Mouse (Mus musculus): Measurements from ENCODE around the gene Katnbl1. TPM values are rescaled to one million over a fixed set of nuclear protein-coding genes. Genes with fewer than 3 reads are reported as not detected.

The Katnbl1 gene
- polyA plus RNA-seq (2012; ENCODE audit: insufficient read depth, insufficient read length, missing spikeins) = 21.9 and 25.2 TPM in 2 replicates

DNA sequence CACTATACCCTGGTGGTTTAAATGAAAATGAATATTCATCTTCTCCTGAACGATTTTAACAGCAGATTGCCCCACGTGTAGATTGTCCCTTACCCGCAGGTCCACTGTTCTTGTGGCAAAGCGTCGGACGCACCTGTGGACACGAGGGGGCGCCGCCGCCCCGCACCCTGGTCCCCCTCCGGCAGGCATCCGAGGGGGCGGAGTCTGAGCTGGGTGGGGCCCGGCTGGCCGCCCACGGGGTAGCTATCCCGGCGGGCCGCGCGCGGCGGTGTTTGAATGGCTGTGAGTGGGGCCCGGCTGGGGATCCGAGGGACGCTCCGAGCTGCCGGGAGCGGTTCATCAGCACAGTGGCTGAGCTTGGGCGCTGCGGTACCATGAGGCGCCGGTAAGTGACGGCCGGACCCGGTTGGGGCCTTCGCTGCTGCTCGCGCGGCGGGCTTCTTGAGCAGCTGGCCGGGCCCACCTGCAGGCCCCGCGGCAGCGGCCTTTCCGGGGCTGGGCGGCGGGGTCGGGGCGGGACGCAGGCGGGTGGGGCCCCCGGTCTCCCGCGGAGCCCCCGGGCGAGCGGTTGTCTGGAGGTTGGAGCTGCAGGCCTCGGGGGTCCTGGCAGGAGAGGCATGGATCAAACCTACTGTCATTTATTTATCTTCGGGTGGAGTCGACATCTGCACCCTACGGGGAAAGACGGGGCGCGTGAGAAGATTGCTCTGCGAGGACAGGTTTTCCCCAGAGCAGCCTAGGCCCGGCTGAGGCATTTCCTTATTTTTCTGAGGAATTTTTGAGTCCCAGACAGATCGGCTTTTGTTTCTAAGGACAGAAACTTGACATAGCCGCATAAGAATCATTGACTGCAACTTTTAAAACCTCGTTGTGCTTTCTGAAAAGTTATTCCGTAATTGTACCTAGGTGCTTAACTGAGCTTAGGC is at the start of gene Katnbl1:
TSS of gene Katnbl1 (plus strand) at position 239 of the 926 bp plus-strand sequence.
- Histone ChIP-seq H3K4me3 (ENCODE audit: insufficient read depth, low read length) (peak within 1 kb of the TSS; percentile 88), H3K27ac (ENCODE audit: insufficient read depth, low read depth, low read length) (peak within 1 kb of the TSS; percentile 60), H3K4me1 (ENCODE audit: control insufficient read depth, insufficient read depth, low read length) (peaks cover 17% of the 10 kb centered on the region)
- TF ChIP-seq POLR2A (IDR thresholded peaks at IDR 0.05; ENCODE audit: borderline replicate concordance, low read depth, low read length) = no peak
- peak; percentile 29; the same call in 1 of the 2 replicates for TF ChIP-seq CTCF (IDR thresholded peaks at IDR 0.05; ENCODE audit: low read depth, low read length)

GRCm38 (mm10) chr2:112332051-112332898 is 46.7 kb upstream of the Katnbl1 start:
- Histone ChIP-seq H3K4me3 (ENCODE audit: insufficient read depth, low read length) (no peak overlapping the region), H3K4me1 (ENCODE audit: control insufficient read depth, insufficient read depth, low read length) (peaks cover 7% of the 10 kb centered on the region), H3K27ac (ENCODE audit: insufficient read depth, low read depth, low read length) (no peak overlapping the region)
- TF ChIP-seq CTCF (IDR thresholded peaks at IDR 0.05; ENCODE audit: low read depth, low read length) (no peak), POLR2A (IDR thresholded peaks at IDR 0.05; ENCODE audit: borderline replicate concordance, low read depth, low read length) (no peak)

- TF ChIP-seq CTCF (IDR thresholded peaks at IDR 0.05; ENCODE audit: low read depth, low read length) (no peak), POLR2A (IDR thresholded peaks at IDR 0.05; ENCODE audit: borderline replicate concordance, low read depth, low read length) (no peak)
- no peak overlapping the region for H3K27ac ChIP-seq (ENCODE audit: insufficient read depth, low read depth, low read length)
- H3K4me3 ChIP-seq (ENCODE audit: insufficient read depth, low read length) = no peak overlapping the region
These were observed 41.8 kb upstream of the Katnbl1 start for GRCm38 (mm10) chr2:112337211-112337610.

GRCm38 (mm10) chr2:112339736-112340135 is 39.3 kb upstream of the Katnbl1 start:
- no peak overlapping the region for H3K27ac ChIP-seq (ENCODE audit: insufficient read depth, low read depth, low read length)
- TF ChIP-seq POLR2A (IDR thresholded peaks at IDR 0.05; ENCODE audit: borderline replicate concordance, low read depth, low read length) (no peak), CTCF (IDR thresholded peaks at IDR 0.05; ENCODE audit: low read depth, low read length) (no peak)
- no peaks in the 10 kb centered on the region; the same call in 1 of the 2 replicates for H3K4me1 ChIP-seq (ENCODE audit: control insufficient read depth, insufficient read depth, low read length)

More at GRCm38 (mm10) chr2:112337211-112337610, 41.8 kb upstream of the Katnbl1 start:
- H3K4me1 ChIP-seq (ENCODE audit: control insufficient read depth, insufficient read depth, low read length) = peaks cover 5% of the 10 kb centered on the region

GRCm38 (mm10) chr2:112341117-112341516 is 37.9 kb upstream of the Katnbl1 start:
- TF ChIP-seq CTCF (IDR thresholded peaks at IDR 0.05; ENCODE audit: low read depth, low read length) (no peak), POLR2A (IDR thresholded peaks at IDR 0.05; ENCODE audit: borderline replicate concordance, low read depth, low read length) (no peak)
- H3K4me3 ChIP-seq (ENCODE audit: insufficient read depth, low read length) = no peak overlapping the region
- no peak overlapping the region for H3K27ac ChIP-seq (ENCODE audit: insufficient read depth, low read depth, low read length)
- no peaks in the 10 kb centered on the region; the same call in 1 of the 2 replicates for H3K4me1 ChIP-seq (ENCODE audit: control insufficient read depth, insufficient read depth, low read length)

More at GRCm38 (mm10) chr2:112339736-112340135, 39.3 kb upstream of the Katnbl1 start:
- no peak overlapping the region for H3K4me3 ChIP-seq (ENCODE audit: insufficient read depth, low read length)

DNA sequence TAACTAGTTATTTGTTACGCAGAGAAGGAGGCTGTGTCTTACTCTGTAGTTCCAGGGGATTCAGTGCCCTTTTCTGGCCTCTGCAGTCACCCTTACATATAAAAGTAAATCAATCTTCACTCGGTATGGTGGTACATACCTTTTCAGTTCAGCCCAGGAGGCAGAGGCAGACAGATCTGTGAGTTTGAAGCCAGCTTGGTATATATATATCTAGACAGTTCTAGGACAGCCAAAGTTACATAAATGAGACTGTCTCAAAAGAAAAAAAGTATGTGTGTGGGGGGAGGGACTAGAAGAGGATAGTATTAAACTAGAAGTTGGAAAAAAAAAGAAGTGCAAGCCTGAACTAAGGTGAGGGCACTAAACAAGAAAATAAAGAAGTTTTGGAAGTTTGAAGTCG is 30.8 kb upstream of the Katnbl1 start:
- no peak for TF ChIP-seq POLR2A (IDR thresholded peaks at IDR 0.05; ENCODE audit: borderline replicate concordance, low read depth, low read length)
- no peak for TF ChIP-seq CTCF (IDR thresholded peaks at IDR 0.05; ENCODE audit: low read depth, low read length)
- Histone ChIP-seq H3K4me1 (ENCODE audit: control insufficient read depth, insufficient read depth, low read length) (no peaks in the 10 kb centered on the region), H3K27ac (ENCODE audit: insufficient read depth, low read depth, low read length) (no peak overlapping the region), H3K4me3 (ENCODE audit: insufficient read depth, low read length) (no peak overlapping the region)

- TF ChIP-seq CTCF (IDR thresholded peaks at IDR 0.05; ENCODE audit: low read depth, low read length) (no peak), POLR2A (IDR thresholded peaks at IDR 0.05; ENCODE audit: borderline replicate concordance, low read depth, low read length) (no peak)
- H3K27ac ChIP-seq (ENCODE audit: insufficient read depth, low read depth, low read length) = no peak overlapping the region
- no peak overlapping the region for H3K4me3 ChIP-seq (ENCODE audit: insufficient read depth, low read length)
- 0 out of 2 replicates have a peak, but pooled peaks cover 2% of the 10 kb centered on the region for H3K4me1 ChIP-seq (ENCODE audit: control insufficient read depth, insufficient read depth, low read length)
These were observed 25.1 kb upstream of the Katnbl1 start for GRCm38 (mm10) chr2:112353685-112354455.

GRCm38 (mm10) chr2:112359611-112360010 is 19.4 kb upstream of the Katnbl1 start:
- no peak overlapping the region for H3K4me3 ChIP-seq (ENCODE audit: insufficient read depth, low read length)
- H3K27ac ChIP-seq (ENCODE audit: insufficient read depth, low read depth, low read length) = no peak overlapping the region
- 0 out of 2 replicates have a peak, but pooled peaks cover 2% of the 10 kb centered on the region for H3K4me1 ChIP-seq (ENCODE audit: control insufficient read depth, insufficient read depth, low read length)
- TF ChIP-seq CTCF (IDR thresholded peaks at IDR 0.05; ENCODE audit: low read depth, low read length) (no peak), POLR2A (IDR thresholded peaks at IDR 0.05; ENCODE audit: borderline replicate concordance, low read depth, low read length) (no peak)

Measured in bone marrow macrophage, adult 2 months (primary cell).